Mouse (Mus musculus) left cerebral cortex, postnatal 14 days (tissue): Measurements from ENCODE around the gene Esrrg. TPM values are rescaled to one million over a fixed set of nuclear protein-coding genes. Genes with fewer than 3 reads are reported as not detected.
A peak's percentile ranks its signal among the peaks of the same experiment; 100 is the strongest.

Experiments used
- DNase-seq, 2 experiments: peaks; one replicate each; pipeline ENCODE4 v3.0.0; 2021 to 2022; ENCODE audit warnings: low spot score in 2 of 2, mixed read lengths in 1 of 2
- intact Hi-C: fragments of 180-260 bp; cut with DNase I; formaldehyde crosslinking; loops from one replicate; pipeline ENCODE4 v1.15.1; 2025
- total RNA-seq, 2 experiments: library from RNA; stranded (reverse); gene quantifications; 2 replicates each; pipeline ENCODE4 v1.2.3; 2021

Esrrg gene
- total RNA-seq, 2 experiments from 2014 or later: 21.6 to 25.1 TPM

GRCm38 (mm10) chr1:187759536-187759935 is 150.9 kb downstream of the Esrrg start:
- intact Hi-C loops: no loop called here
- DNase-seq: no peak

GRCm38 (mm10) chr1:187762641-187763450 is 154.3 kb downstream of the Esrrg start:
- no peak for DNase-seq
- intact Hi-C loops: no loop called here

GRCm38 (mm10) chr1:187763451-187763755 is 154.8 kb downstream of the Esrrg start:
- intact Hi-C loops: no loop called here
- no peak for DNase-seq

DNA sequence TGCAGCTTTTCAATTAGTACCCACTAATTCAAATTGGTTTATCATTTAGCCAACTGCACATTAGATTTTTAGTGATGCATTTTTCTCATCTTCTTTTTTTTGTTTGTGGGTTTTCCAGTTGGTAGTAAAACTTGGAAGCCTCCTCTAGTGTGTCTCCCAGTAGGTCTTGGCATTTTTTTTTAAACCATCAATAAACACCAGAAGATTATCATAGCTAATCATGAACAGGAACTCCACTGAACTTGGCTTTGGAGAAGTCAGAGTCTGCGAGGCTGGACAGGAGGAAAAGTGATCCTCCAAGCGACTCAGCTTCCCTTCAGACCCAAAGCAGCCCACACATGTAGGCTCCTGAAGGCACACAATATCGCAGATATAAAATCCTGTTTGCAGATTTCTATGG is 155.2 kb downstream of the Esrrg start:
- intact Hi-C loops: no loop called here
- no peak for DNase-seq

- intact Hi-C loops: no loop called here
Observed at GRCm38 (mm10) chr1:187765577-187765976, 157.0 kb downstream of the Esrrg start.

DNA sequence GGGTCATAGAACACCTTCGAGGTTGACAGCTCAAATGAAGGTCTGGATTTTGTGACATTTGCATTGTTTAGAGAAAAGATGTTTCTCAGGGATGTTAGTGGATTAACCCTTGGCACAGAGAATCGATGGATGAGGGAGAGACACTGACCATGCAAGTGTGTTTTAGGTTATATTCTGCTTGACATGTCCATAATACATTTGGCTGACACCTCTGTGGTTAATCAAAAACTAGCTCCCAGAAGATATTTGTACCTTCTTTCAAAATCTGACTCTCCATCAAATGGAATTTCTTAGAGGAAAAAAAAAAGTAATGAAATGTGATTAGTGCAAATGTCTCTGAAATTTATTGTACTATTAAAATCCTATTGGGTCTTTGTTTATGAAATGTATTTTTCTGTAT is 158.8 kb downstream of the Esrrg start:
- DNase-seq: no peak
- intact Hi-C loops: no loop called here

More at GRCm38 (mm10) chr1:187765577-187765976, 157.0 kb downstream of the Esrrg start:
- no peak for DNase-seq

- intact Hi-C loops: loop anchor here (5.0 kb wide), 1 partner anchor 318 kb away; no protein-coding TSS in a partner anchor
- no peak for DNase-seq
Observed at GRCm38 (mm10) chr1:187770234-187770633, 161.6 kb downstream of the Esrrg start.

GRCm38 (mm10) chr1:187771067-187771466 is 162.5 kb downstream of the Esrrg start:
- intact Hi-C loops: loop anchor here (5.0 kb wide), 1 partner anchor 319 kb away; no protein-coding TSS in a partner anchor
- DNase-seq: no peak

DNA sequence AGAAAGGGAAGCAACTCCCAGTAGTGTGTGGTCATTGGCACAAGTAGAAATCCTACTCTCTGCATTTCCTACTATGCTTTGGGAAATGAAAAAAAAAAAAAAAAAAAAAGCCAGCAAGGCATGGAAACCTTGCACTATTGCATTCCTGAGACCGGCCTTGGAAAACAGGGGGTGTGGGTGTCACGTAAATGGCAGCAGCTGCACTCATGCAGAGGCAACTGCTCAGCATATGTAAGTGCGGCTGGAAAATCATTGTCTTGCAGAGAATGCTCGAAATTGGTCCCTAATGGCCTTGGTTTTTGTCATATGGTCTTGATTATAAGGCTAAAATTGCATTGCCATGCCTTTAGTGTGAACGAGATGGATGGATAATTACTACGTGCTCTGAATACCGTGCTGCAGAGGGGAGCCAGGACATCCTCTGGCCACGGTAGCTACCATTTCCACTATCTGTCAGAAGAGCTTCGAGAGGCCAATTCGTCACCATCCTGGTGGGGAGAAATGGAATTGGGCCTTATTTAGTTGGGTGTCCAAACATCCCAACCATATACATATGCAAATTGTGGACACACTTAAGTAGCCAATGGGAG is 171.1 kb downstream of the Esrrg start:
- intact Hi-C loops: no loop called here
- no peak for DNase-seq

- intact Hi-C loops: no loop called here
- peak; percentile 56 to 70 for DNase-seq
Observed at GRCm38 (mm10) chr1:187785226-187785625, 176.6 kb downstream of the Esrrg start.

- no peak for DNase-seq
- intact Hi-C loops: no loop called here
Observed at GRCm38 (mm10) chr1:187787055-187788016, 178.7 kb downstream of the Esrrg start.

DNA sequence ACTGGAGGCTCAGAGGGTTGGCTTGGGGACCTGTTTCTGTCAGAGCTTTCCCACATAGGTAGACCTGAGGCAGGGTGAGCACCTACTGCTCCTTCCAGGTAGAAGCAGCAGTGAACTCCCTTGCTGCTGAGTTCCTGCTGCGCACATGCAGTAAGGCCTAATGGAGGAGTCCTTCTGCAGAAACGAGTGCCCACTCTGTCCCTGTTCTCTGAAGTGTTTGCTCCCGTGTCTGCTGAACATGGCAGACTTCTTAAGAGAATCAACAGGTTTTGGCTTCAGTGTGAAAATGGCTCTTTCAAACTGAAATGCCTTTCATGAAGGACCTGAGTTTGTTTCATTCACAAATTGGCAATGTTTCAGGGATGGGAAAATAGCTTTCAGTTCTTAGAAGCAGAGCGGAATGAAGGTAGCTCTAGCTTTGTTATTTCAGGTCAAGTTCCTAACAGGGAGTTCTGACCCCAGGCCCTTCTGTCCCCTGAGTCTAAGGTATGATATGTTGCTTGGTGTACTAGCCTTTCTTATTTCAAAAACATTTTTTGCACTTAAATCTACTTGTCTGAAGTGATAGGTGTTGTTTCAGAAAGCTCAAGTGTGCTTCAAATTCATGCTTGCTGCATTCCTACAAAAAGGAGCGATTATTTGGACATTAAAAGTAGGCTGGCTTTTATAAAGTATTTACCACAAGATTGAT is 185.8 kb downstream of the Esrrg start:
- no peak for DNase-seq
- intact Hi-C loops: no loop called here

DNA sequence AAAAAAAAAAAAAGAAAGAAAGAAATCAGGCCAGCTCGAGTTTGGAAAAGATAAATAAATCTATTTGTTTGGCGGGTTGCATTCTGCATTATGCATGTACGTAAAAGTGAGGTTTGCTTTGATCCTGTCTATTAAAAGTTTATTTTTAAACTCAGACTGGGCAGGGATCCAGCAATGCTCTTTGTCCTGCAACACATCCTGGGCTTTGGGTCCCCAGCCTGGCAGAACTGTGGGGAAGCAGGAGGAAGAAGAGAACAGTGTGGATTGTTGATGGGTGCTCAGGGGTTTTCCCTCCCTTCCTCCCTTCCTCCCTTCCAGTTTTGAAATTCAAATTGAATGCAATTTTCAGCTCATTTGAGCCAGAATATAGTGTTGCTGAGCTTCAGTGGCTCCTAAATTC is 187.0 kb downstream of the Esrrg start:
- intact Hi-C loops: no loop called here
- DNase-seq: no peak

DNA sequence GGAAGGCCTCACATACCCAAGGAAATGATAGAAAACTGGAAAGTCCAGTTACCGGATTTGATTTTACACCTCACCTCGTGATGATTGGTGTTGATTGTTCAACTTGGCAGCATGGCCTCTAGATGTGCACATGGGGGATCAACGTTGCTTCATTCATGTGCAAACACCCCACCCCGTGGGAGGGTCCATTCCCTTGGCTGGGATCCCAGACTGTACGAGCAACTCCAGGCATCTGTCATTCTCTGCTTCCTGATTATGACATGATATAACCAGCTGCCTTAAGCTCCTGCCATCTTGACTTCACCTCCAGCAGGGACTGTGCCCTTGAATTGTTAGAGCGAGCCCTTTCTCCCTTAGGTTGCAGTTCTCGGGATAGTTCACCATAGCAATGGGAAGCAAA is 190.7 kb downstream of the Esrrg start:
- intact Hi-C loops: no loop called here
- no peak for DNase-seq

GRCm38 (mm10) chr1:187800761-187801160 is 192.2 kb downstream of the Esrrg start:
- intact Hi-C loops: no loop called here
- DNase-seq: no peak

DNA sequence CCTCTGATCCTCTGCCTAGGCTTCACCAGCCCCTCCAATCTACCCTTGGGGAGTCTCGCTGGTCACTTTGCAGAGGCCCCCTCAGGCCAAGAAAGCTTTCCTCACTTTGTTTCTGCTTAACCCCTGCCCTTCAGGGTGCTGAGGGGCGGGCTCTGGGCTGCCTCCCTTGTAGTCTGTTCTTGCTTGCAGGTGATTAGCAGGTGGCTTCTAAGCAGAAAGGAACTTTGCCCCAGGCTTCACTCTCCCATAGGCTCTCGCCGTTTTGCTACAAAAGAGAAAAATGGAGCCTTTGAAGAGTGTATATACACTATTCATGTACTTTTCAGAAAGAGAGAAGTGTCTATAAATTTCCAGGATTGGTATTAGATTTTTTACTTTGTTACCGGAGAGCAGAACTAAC is 195.0 kb downstream of the Esrrg start:
- intact Hi-C loops: no loop called here
- no peak for DNase-seq

DNA sequence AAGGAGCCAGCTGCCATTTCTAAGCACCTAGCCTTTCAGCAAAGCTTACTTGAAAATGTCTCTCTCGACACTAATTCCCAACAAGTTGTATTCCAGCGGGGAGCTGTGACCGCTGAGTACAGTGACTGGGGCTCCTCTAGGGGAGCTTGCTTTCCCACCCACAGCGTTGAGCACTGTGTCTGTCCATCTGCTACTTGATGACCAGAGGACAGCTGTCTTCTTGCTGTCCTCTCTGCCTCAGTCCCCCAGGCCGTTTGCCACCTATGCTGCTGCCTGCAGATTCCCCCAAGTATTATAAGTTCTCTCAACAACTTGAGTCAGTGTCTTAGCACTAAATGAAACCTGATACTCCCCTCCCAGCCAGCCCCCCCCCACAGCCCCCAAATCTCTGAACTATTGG is 195.4 kb downstream of the Esrrg start:
- intact Hi-C loops: no loop called here
- DNase-seq: no peak

DNA sequence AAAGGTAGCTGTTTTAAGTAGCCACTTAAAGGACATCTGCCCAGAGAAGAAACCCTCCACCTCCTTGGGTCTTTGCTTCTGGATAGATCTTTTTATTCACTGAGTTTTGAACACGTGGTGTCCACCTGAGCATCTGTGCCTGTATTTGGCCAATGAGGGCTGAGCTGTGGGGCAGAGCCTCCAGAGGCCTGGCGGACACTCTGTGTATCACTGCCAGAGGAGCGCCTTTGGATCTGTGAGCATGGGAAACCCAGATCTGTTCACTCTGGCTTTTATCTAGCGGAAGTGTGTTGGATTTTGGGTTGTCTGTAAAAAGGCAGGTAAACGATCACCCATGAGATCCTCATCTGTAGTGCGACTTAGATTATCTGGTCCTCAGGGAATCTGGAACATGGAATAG is 196.4 kb downstream of the Esrrg start:
- no peak for DNase-seq
- intact Hi-C loops: no loop called here
